Mouse (Mus musculus) lung, postnatal 0 days (tissue): Measurements from ENCODE around the gene 5330417C22Rik.

Experiments
- CTCF ChIP-seq: IDR thresholded peaks from 2 replicates; pipeline ENCODE4 v1.5.1; 2016; ENCODE audit warnings: antibody characterized with exemption, mild to moderate bottlenecking
- EP300 ChIP-seq: IDR thresholded peaks from 2 replicates; pipeline ENCODE4 v1.6.1; 2016; ENCODE audit warnings: antibody characterized with exemption, mild to moderate bottlenecking, control low read depth

GRCm38 (mm10) chr3:108415831-108416223 is 120.5 kb downstream of the 5330417C22Rik start:
- TF ChIP-seq CTCF, result no peak; the same call in 1 of the 2 replicates
- TF ChIP-seq EP300, result no peak
